Mouse (Mus musculus) urinary bladder, postnatal 14 days (tissue): ENCODE data around the gene Muc3a.

Experiments
- DNase-seq: peaks from one replicate; pipeline ENCODE4 v3.0.0; 2021; ENCODE audit warnings: low spot score

Muc3a gene

GRCm38 (mm10) chr5:137212289-137212688, at the start of gene Muc3a:
Gene Muc3a (minus strand): TSS chr5:137212389.
- no peak for DNase-seq

- DNase-seq = no peak
Measured at GRCm38 (mm10) chr5:137211114-137211829, 917 bp downstream of the Muc3a start.

GRCm38 (mm10) chr5:137210689-137211088, 1.5 kb downstream of the Muc3a start:
- DNase-seq = no peak

GRCm38 (mm10) chr5:137205301-137205700, 6.9 kb downstream of the Muc3a start:
- no peak for DNase-seq

- no peak for DNase-seq
Measured at GRCm38 (mm10) chr5:137194488-137195120, 17.6 kb downstream of the Muc3a start.

GRCm38 (mm10) chr5:137193279-137193952, 18.8 kb downstream of the Muc3a start:
- DNase-seq = no peak

- DNase-seq = no peak
Measured at GRCm38 (mm10) chr5:137189326-137189725, 22.9 kb downstream of the Muc3a start.

GRCm38 (mm10) chr5:137185362-137185761, 26.8 kb downstream of the Muc3a start:
- no peak for DNase-seq

- DNase-seq = no peak
Measured at GRCm38 (mm10) chr5:137179646-137180374, 32.4 kb downstream of the Muc3a start.

- DNase-seq = no peak
Measured at GRCm38 (mm10) chr5:137173967-137174366, 38.2 kb downstream of the Muc3a start.

- DNase-seq = no peak
Measured at GRCm38 (mm10) chr5:137172591-137172990, 39.6 kb downstream of the Muc3a start.

GRCm38 (mm10) chr5:137171478-137171877, 40.7 kb downstream of the Muc3a start:
- DNase-seq = no peak

GRCm38 (mm10) chr5:137170836-137171380, 41.3 kb downstream of the Muc3a start:
- no peak for DNase-seq

- DNase-seq = no peak
Measured at GRCm38 (mm10) chr5:137167539-137167938, 44.6 kb downstream of the Muc3a start.

GRCm38 (mm10) chr5:137166012-137166411, 46.2 kb downstream of the Muc3a start:
- no peak for DNase-seq

GRCm38 (mm10) chr5:137161853-137162252, 50.3 kb downstream of the Muc3a start:
- DNase-seq = no peak

- peak; percentile 55 for DNase-seq
Measured at GRCm38 (mm10) chr5:137159461-137159860, 52.7 kb downstream of the Muc3a start.
